Mouse (Mus musculus): ENCODE data around the gene Qpct.

Gene Qpct

DNA sequence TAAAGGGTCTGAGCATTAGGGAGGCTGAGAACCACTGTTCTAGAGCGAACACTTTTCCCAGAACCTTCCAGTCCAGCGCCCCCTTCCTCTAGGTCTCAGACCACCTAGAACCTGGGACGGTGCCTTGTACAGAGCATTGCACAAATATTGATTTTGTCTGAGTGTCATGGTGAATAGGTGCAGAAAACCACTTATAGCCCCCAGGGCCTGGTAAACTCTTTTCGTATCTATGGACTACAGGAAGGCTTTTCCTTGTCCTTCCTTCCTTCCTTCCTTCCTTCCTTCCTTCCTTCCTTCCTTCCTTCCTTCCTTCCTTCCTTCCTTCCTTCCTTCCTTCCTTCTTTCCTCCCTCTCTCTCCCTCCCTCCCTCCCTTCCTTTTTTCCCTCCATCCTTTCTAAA lies at the start of gene Qpct:
TSS of gene Qpct (plus strand) at position 301 of the 400 bp plus-strand sequence.
- no peak for DNase-seq (ENCODE audit: extremely low read depth, low read depth, low spot score)

DNA sequence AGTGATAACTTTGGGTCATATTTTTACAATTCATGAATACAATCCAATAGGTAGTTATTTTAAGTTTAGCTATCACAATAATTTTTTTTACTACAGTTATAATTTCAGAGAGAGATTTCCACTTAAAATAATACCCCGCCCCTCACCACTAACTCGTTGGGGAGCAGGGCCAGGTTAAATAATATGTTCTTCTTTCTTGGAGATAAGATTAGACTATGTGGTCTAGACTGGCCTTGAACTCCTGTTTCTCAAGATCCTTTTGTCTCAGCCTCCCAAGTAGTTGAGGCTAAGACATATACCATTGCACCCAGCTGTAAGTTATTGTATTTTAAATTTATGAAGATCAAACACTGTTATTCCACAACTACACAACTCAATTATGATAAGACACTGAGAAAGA lies 38.1 kb upstream of the Qpct start:
- DNase-seq (ENCODE audit: extremely low read depth, low read depth, low spot score) = no peak

DNA sequence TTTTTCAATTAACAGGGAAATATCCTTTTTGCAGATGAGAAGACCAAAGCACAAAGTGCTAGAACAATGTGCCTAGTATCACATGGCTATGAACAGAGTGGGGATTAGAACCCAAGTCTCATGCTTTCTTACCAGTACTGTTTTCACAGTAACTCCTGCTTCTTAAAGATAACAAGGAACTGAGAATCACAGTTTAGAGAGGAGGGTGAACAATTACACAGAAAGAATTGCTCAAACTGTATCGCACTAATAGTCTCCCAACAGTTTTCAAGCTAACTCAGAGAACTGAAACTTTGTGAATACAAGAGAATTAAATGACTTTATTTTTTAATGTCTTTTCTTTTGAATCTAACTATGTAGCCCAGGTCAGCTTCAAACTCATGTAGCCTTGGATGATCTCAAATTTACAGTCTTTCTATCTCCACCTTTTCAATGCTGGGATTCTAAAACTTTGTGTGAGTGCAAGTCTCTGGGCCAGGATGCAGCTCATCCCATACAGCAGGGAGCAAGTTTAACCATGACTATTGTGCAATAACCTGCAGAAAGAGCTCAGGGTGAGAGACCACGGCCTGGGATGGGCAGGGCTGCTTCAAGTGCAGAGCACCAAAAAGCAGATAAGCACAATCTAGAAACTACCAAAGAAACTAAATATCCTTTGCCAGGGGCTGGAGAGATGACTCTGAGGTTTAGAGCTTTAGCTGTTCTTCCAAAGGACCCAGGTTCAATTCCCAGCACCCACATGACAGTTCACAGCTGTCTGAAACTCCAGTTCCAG lies 36.6 kb upstream of the Qpct start:
- DNase-seq (ENCODE audit: extremely low read depth, low read depth, low spot score) = no peak

DNA sequence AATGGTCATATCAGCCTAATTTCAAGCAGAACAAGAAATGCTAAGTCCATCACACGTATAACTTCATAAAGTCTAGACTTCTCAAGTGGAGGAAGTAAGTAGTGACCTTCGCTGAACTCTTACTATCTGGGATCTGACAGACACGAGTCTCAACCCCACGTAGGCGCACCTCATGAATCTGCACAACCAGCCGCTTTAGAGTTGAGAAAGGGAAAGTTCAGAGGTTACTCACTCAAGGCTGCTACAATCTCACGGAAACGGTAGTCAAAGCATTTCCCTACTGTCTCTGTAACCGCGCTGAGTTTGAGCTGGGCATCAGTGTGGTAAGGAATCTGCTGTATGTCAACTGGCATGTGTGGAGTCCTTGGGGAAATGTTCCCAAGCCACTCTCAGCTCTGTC lies 35.9 kb upstream of the Qpct start:
- no peak for DNase-seq (ENCODE audit: extremely low read depth, low read depth, low spot score)

DNA sequence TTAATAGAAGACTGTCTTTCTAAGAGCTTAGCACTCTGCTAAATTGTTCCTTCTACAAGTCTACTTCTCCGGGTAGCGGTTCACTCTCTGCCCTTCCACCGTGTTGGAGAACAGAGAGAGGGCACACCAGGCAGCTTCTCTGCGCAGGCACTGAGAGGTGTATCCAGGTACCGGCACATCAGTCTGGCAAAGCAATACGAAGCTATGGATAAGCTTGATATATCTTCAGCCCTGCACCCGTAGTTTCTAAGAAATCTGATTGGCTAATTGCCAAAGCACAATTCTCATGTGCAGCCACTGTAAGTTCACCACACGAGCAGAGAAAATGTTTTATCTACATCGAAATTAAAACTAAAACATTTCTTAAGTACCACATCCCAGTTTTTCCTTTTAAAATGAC lies 33.3 kb upstream of the Qpct start:
- no peak for DNase-seq (ENCODE audit: extremely low read depth, low read depth, low spot score)

DNA sequence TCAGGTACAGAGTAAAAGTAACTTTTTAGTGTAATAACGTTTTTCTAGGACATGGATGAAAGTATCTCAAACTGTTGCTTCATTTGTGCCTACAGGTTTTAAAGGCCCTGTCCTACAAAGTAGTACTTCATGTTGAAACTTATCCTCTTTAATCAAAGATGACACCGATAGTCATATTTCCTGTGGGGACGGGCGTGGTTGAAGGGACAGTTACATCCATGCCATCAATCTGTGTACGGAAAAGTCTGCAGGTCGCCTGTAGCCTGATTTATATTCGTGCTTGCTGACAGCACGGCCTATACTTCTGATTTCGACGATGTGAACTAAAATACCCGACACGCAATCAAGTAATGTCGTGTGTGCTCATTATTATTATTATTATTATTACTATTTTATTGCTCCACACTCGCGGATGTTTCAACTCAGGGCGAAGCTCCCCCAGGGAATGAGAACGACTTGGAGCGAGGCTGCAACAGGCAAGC lies 31.9 kb upstream of the Qpct start:
- peak; percentile 23 for DNase-seq (ENCODE audit: extremely low read depth, low read depth, low spot score)

DNA sequence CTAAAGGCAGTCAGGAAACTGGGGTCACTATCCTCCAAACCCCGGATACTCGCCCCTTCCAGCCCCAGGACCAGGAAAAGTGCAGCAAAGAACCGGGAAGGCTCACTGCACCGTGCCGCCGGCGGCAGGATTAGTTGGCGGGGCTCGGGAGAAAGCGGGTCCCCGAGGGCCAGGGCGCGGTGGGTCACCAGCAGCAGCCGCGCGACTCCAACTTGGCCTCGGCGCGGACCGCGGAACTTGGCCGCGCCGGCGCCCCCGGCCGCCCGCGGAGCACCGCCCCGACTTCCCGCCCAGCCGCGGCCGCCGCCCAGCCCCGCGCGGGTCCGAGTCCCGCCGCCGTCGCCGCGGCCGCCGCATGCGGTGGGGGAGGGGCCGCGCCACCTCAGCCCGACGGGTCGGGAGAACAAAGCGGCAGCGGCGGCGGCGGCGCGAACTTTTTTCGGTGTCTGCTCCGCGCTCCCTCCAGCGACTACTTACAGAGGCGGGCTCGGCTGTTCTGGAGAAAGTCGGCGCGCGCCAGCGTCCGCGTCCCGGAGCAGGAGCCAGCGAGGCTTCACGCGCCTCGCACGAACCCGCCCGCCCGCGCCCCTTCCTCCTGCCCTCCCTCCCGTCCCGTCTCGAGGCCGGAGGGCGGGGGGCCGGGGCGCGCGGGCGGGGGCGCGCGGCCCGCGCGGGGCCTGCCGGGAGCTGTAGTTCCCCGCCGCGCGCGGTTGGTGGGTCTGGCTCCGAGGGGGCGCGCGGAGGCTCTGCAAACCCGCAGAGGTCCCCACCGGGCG lies 31.3 kb upstream of the Qpct start, which contains the start of gene Prkd3:
TSS of gene Prkd3 (minus strand) at position 609 of the 776 bp plus-strand sequence.
- no peak for DNase-seq (ENCODE audit: extremely low read depth, low read depth, low spot score)

DNA sequence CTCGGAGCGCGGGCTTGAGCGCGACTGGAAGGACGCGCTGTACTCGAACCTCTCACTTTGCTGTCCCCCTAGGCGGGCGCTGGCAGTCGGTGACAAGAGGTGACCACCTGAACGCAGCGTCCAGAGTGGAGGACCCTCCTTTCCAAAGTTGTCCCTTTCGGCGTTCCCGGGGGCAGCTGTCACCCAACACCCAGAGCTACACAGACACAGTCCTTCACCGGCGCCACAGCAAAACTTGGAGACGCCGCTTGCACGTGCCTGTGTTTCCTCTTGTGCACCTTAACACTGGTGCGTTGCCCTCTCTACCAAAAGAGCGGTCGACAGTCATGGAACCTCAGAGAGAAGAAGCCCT lies 30.7 kb upstream of the Qpct start:
- no peak for DNase-seq (ENCODE audit: extremely low read depth, low read depth, low spot score)

DNA sequence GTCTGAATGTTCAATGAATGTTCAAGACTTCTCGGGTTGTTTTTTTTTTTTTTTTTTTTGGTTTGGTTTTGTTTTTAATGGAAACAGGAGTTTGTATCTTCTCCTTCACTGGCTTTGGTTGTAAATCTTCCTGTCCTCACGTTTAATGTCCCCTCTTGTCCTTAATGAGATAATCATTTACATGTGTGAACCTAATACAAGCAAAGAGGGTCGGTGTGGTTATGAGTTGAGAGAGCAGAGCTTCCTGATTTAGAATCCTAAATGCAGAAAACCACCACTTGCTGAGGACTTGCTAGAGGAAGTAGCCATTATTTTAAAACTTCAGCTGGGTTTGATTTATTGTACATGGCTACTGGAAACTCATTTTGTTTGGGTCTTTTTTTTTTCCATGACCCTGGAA lies 29.0 kb upstream of the Qpct start:
- no peak for DNase-seq (ENCODE audit: extremely low read depth, low read depth, low spot score)

DNA sequence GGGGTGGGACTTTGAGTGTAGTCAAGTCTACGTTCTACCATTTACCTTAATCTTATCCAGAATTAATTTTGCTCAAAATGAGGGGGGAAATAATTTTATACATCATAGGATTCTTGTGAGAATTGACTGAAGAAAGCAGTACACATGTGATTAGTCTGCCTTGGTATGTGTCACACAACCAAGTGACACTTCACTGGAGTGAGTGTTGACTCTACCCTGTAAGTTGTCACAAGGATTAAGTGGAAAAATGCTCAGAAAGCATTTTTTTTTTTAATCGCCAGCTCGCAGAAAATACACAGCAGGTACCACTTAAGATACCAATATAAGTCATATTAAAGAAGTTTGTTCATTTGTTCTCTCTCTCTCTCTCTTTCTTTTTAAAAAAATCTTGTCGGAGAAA lies 27.2 kb upstream of the Qpct start:
- no peak for DNase-seq (ENCODE audit: extremely low read depth, low read depth, low spot score)

DNA sequence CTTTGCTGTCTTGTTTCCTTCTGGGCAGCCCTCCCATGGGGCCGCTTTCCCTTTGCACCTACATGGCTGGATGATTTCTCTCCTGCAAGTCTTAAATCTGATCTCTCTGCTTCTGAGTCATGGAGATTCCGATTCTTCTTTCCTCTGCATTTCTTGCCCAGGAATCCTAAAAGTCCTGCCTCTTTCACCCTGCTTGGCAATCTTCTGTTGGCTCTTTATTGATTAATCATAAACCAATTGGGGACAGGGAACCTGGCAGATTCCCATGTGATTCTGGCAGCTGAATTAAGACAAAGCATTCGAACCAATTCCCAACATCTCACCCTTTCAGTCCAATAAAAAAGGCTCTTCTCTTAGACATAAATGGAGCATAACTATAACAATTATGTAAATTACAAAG lies 22.5 kb upstream of the Qpct start:
- no peak for DNase-seq (ENCODE audit: extremely low read depth, low read depth, low spot score)

DNA sequence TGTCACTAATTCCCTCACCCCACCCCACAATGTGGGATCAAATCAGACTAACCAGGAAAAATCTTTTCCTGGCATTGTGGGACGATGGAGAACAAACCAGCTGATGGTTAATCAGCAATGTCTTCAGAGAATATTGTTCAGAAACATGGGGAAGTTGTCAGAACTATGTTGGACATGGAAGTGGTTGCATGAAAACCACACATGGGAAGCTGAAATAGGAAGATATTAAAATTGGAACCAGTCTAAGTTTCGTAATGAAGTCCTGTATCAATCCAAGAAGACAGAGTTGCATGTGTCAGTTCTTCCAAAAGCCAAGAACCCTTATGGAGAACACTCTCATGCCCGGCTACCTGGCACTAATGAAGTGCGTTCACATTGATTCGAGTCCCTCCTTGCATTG lies 20.1 kb upstream of the Qpct start:
- no peak for DNase-seq (ENCODE audit: extremely low read depth, low read depth, low spot score)

DNA sequence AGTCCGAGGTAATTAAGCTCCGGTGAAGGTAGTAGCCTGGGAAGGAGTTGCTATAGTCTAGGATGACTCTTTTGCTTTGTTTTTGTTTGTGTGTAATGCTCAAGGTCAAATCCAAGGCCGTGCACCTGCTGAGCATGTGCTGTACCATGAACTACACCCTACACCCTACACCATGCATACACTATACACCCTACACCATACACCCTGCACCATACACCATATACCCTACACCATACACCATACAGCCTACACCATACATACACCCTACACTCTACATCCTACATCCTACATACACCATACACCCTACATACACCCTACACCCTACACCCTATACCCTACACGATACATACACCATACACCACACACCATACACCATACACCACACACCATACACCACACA lies 18.9 kb upstream of the Qpct start:
- DNase-seq (ENCODE audit: extremely low read depth, low read depth, low spot score) = no peak

DNA sequence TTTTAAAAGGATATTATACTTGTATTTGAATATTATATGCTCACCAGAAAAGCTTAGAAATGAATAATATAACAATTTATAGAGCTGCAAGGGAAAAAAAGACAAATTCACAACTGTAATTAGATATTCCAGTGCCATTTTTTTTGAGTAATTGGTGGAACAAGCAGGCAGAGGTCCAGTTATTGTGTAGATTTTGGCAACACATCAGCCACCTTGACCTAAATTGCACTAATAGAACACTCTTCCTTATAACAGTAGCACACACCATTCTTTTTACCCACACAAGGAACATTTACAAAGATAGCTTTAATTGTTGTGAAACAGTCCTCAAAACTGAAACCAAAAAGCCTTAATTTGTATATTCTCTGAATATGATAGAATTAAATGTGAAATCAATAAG lies 12.0 kb upstream of the Qpct start:
- DNase-seq (ENCODE audit: extremely low read depth, low read depth, low spot score) = peak; percentile 18

DNA sequence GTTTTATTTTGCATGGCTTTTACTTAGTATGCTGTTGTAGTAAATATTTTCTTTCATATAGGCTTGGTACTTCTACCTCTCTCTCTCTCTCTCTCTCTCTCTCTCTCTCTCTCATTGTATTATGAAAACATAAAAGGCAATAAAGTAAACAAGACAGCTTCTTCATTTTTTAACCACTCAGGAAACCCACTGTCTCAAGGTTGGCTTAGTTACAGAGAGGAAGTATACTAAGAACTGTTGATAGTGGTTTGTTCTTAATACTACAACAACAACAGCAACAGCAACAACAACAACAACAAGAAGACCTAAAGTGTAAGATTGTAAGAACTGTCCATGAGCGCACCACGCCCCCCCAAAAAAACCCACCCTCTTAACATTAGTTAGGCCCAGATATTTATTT lies 8.0 kb upstream of the Qpct start:
- DNase-seq (ENCODE audit: extremely low read depth, low read depth, low spot score) = no peak

DNA sequence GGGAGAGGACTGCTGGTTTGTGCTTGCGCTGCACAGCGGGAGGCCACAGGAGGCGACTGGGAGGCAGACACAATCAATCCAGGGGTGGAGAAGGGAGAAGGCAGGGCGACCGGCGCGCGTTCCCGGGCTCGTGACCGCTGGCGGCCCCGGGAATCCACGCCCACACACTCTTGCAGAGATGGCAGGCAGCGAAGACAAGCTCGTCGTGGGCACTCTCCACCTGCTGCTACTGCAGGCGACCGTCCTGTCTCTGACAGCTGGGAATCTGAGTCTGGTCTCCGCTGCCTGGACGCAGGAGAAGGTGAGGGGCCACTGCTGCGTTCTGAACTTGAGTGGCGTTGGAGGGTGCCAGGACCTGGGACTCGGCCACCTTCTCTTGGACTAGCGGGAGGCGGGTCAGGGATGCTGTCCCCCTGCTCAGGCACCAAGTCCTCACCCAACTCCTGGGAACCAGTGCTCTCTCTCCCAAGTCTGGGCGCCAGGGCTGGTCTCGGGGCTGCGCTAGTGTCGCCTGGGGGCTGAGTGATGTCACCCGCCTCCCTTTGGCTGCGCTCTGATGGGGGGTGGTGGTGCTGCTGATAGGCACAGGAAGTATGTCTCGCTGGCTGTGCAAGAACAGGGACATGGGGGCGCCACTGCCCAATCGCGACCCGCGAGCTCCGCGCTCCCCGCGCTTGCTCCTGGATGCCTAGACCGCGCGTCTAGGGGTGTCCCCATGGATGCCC lies 544 bp downstream of the Qpct start:
- no peak for DNase-seq (ENCODE audit: extremely low read depth, low read depth, low spot score)

DNA sequence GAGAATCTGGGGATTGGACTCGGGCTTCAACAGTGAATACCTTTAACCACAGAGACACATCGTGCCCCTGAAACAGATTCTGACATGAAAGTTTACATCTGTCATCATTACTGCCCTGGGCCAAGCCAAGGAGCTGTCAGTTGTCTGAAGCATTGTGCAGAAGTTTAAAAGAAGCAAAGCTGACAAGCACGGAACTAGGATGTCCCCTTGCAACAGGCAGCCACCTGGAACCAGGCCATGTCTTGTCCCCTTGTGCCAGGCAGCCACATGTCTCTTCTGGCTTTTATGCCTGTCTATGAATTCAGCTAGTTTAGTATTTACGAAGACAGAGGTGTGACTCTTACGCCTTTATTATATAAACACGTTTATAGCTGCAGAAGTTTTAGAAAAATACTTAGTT lies 6.6 kb downstream of the Qpct start:
- DNase-seq (ENCODE audit: extremely low read depth, low read depth, low spot score) = no peak

DNA sequence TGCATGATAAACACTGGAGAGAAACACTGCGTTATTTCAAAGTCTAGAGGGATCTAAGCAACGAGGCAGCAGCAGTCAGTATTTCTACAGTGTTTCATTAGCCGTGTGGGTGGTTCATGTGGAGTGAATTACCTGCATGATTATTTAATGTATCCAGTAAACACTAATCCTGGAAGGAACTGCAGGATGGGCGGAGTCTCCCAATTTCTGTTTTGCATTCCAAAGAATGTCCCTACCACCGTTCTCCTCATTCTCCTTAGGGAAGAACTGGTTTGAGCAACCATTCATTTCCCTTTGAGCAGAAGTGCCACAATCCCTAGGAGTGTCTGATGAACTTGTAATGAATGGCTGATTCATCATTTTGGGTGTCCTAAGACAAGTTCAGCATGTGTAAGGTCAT lies 8.5 kb downstream of the Qpct start:
- no peak for DNase-seq (ENCODE audit: extremely low read depth, low read depth, low spot score)

DNA sequence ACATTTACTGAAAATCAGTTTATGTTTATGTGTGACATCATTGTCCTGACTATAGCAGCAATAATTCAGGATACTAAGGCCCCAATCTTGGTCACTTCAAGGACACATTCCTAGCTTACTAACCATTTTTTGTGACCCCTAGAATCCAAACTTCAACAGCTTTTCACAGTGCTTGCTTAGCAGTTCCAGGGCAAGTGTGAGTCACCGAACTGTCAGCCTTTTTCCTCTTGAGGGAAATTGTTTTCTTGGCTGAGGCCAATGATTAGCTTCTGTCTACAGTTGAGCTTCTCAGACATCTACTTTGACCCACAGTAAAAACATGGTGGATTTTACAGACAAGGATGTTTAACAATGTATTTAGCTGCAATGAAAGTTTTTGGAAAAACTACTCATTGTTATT lies 12.5 kb downstream of the Qpct start:
- DNase-seq (ENCODE audit: extremely low read depth, low read depth, low spot score) = no peak

DNA sequence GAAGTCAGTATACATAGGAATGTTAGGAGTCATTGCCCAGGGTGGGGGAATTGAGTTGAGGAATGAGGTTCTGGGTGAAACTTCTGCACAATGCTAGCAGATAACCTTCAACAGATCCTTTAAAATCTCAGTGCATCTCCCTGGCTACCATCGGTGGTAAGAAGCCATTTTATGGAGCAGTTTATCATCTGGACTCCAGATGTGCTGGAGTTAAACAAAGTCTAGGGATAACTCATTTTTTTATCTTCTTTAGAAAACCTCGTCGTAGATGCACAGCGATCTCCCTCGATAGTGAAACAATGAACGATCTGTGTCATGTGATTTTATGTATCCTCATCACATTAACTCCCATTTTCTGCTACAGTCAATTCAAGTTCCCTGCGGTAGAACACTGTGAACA lies 16.9 kb downstream of the Qpct start:
- DNase-seq (ENCODE audit: extremely low read depth, low read depth, low spot score) = no peak

DNA sequence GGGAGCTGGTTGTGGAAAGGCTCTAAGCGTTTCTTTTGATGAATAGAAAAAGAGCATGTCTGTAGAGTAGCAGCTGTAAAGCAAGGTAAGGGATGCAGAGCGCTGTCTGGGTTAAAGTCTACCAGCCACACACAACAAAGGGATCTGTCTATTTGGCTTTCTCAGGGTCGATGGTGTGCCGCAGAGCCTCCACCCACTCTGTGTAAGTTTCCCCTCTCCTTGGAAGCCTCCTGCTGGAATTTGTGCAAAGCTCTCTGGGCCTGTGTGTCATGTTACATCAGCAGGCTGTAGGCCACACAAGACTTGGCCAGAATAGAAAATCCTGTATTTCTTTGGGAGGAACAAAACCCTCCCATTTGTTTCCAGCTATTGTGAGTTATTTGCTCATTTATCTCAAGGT lies 17.3 kb downstream of the Qpct start:
- no peak for DNase-seq (ENCODE audit: extremely low read depth, low read depth, low spot score)
